Mouse (Mus musculus) gastrocnemius, adult 18-20 months (tissue): Measurements from ENCODE around the gene Dcp1b. TPM values are rescaled to one million over a fixed set of nuclear protein-coding genes. Genes with fewer than 3 reads are reported as not detected.

Experiments
- DNase-seq: peaks from one replicate; pipeline ENCODE4 v3.0.0; 2021; ENCODE audit warnings: low spot score
- long read RNA-seq, 2 experiments: library from polyadenylated mRNA; stranded (forward); transcript quantifications; one replicate each; pipeline ENCODE4 v2.0.0; 2021
- total RNA-seq, 2 experiments: library from RNA; stranded (reverse); gene quantifications; 2 replicates each; pipeline ENCODE4 v1.2.3; 2021

The Dcp1b gene
- total RNA-seq: 1 to 10 TPM; 4.3 to 4.6 TPM
- long read RNA-seq, experiment 1, partial matches to known transcripts: 0 of 5 reads
- long read RNA-seq, experiment 1, other reads (novel, unspliced or antisense): 3 of 5 reads
- long read RNA-seq, experiment 2, partial matches to known transcripts: 0 of 2 reads
- long read RNA-seq, experiment 2, other reads (novel, unspliced or antisense): 0 of 2 reads

DNA sequence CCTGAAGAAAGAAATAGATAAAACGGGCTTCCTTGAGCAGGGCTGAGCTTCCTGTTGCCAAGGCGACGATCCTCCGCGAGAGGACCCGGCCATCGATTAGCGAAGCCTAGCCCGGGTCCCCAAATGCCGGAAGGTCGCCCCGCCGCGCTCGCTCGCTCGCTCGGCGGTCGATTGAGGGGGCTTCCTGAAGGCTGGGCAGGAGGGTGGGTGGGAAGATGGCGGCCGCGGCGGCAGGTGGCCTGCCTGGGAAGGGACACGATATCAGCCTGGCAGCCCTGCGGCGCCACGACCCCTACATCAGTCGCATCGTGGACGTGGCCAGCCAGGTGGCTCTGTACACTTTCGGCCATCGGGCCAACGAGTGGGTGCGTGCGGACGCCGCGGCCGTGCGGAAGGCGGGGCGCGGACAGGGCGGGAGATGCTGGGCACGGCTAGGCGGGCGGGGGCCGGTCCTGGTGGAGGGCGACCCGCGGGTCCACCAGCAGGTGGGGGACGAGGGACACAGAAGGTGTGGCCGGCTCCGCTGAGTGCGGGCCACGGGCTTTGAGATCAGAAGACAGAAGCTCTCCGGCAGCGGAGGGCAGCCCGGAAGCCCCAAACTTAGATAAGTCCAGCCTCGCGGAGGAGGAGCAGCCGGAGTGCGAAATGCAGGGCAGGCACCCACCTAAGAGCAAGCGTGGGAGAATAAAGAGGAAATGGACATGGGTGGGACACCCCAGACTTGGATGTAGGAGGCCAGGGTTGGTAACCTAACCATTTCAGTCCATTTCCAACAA is at the start of gene Dcp1b:
TSS of gene Dcp1b (plus strand) at position 176 of the 776 bp plus-strand sequence.
- DNase-seq: peak; percentile 82

GRCm38 (mm10) chr6:119126991-119127390 is 48.1 kb upstream of the Dcp1b start:
- no peak for DNase-seq

DNA sequence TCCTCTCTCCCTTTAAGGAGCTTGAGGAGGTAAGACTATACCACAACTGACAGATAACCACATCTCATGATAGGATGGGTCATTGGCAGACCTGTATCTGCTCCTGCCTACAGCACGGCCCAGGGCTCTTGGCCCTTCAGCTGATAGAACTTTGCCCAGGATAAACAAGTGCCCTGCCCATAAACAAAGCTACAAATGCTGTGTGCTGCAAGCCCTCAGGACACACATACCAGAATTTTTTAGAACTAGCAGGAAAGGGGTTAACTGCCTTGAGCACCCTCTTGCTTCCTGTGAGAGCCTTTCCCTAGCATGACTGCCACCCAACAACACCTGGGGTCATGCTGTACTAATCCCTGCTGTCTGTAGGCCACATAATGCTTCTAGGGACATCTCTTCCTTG is 47.0 kb upstream of the Dcp1b start:
- no peak for DNase-seq

DNA sequence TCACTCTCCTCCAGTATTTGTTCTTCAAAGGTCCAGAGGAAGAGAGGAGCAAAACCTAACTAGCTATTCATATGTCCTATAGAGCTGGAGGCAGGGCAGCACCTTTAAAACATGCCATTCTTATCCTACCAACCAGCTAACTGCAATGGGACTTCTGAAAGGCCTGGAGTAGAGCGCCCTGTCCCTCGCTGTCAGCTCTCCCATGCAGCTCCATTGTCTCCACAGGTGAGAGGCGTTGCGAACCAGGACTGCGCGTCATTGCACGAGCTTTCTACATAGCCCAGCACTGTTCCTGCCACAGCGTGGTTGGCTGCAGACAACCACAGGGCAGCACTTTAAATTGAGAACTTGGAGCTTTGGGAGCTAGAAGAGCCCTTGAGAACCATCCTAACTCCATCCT is 46.5 kb upstream of the Dcp1b start:
- DNase-seq: no peak

- peak; percentile 29 for DNase-seq
Measured at GRCm38 (mm10) chr6:119129664-119130063, 45.4 kb upstream of the Dcp1b start.

DNA sequence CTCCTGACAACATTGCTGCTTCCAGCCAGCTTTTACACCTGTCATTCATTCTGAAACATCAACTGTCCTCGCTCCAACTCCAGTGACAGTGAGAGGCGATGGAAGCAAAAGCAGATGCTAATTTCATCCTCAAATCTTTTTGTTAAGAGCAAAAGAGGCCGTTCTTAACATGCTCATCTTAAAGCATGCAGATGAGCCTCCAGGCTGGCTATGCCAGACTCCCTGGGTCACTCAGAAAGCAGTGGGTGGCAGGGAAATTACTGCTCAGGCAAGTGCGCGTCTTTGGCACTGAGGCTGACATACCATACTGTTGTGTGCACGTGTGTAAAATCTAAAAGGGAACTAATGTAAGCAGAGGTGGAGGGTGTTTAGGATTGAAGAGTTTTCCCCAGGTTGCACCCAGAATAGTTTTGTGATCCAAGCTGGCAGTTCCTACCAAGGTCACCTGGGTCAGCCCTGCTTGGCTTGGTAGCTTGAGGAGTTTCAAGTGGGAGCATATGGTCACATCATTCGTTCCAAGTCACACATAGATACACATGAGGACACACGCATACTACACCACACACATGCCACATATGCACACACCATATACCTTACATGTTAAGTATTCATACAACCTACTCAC is 42.8 kb upstream of the Dcp1b start:
- DNase-seq: no peak

GRCm38 (mm10) chr6:119132863-119133262 is 42.2 kb upstream of the Dcp1b start:
- no peak for DNase-seq

DNA sequence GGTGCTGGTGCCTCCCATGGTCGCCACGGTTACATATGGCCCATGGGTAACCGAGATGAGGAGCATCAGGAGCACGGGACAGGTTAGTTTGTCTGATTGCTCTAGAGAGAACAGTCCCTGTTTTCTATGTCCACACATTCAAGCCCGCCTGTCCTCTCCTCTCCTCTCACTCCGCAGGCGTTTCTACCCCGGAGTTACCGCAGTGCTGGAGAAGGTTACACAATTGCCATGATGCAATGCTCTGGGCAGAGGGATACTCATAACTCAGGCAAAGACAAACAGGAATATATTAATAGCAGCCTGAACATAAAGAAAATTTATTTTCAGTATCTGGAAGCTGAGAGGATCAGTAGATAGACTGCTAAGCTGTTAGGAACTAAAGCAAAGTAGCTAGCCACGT is 37.3 kb upstream of the Dcp1b start:
- DNase-seq: no peak

- DNase-seq: no peak
Measured at GRCm38 (mm10) chr6:119139561-119139960, 35.5 kb upstream of the Dcp1b start.

DNA sequence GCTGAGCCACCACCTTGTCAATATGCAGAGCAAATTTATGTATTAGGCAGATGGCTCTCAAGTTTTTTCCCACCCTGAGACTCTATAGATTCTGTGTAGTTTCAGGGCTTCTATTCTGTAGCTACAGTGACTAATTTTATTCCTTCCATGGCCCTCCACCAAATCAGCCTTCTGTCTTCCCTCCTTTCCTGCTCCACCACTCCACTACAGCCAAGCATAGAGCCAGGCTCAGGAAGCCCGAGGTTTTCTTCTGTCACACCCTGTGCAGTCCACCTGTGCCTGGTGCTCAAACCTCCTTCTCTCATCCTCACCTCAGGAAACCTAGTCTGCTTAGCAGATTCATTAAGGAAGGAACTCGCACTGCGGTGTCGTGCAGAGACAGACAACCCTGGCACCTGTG is 29.9 kb upstream of the Dcp1b start:
- no peak for DNase-seq

DNA sequence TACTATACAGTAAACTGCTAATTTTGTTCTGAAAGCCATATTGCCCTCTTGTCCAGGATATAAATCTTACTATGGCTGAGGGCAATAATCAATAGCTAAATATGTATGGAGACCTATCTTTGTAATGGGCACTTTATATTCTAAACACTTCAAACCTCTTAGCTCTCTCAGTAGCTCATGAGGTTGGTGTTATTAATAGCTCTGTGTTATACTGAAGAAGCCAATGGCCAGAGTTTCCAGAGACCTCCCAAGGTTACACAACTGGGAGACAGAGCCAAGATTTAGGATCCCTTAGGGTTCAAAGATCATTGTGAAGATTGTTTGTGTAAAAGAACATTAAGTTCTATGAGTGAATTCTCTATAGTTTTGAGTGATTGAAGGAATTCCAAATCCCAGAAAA is 9.4 kb upstream of the Dcp1b start:
- DNase-seq: no peak

DNA sequence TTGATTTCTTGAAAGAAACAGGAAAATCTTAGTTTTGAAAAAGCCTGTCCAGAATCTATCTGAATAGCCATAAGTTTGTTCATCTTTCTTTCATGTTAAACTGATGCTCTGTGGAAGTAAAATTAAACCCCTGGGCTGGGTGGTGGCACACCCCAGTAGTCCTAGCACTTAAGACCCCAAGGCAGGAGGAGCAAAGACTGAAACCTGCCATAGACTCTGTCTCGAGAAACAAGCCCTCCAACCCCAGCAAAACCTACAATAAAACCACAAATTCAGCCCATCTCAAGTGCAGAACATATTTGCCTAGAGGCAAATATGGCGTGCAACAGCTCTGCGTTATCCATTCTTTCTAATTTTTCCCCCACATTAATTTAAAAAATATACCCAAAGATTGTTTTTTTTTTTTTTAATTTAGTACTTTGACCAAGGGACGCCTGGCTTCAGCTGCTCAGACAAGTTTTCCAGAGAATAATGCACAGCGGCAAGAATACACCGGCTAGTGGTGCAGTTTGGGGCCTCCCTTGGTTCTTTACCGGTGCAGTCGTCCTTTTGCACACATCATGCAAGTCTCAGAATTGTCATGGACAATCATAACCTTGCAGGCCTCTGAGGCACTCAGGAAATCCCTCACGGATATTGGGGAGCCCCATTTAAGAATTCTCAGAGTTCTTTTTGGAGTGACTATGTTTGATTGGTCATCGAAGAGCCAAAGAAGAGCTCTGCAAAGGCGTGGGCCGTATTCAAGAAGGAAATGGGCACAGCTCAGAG is 562 bp upstream of the Dcp1b start:
- no peak for DNase-seq

- DNase-seq: no peak
Measured at GRCm38 (mm10) chr6:119176103-119176502, 1.1 kb downstream of the Dcp1b start.

- DNase-seq: no peak
Measured at GRCm38 (mm10) chr6:119177101-119177500, 2.0 kb downstream of the Dcp1b start.

GRCm38 (mm10) chr6:119180188-119180587 is 5.1 kb downstream of the Dcp1b start:
- no peak for DNase-seq

GRCm38 (mm10) chr6:119182211-119182610 is 7.2 kb downstream of the Dcp1b start:
- DNase-seq: no peak

DNA sequence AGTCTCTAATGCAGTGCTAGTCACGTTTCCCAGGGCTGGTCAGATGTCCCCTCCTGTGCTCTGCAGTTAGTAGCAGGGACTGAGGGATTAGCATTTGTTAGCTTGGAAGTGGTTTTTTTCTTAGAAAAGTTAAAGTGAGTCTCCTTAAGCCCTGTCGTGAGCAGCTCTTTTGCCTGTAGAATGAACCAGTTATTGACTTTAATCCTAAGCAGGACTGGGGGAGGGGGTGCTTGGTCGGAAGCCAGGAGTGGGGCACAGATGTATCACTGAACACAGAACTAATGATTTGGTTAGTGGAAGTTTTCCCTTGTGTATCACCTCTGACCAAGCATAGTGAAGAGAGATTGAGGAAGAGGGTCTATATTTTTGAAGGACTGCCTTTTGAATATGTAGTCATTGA is 8.7 kb downstream of the Dcp1b start:
- no peak for DNase-seq

GRCm38 (mm10) chr6:119186658-119187057 is 11.6 kb downstream of the Dcp1b start:
- DNase-seq: no peak

- no peak for DNase-seq
Measured at GRCm38 (mm10) chr6:119187631-119188030, 12.6 kb downstream of the Dcp1b start.

- no peak for DNase-seq
Measured at GRCm38 (mm10) chr6:119191478-119191877, 16.4 kb downstream of the Dcp1b start.

GRCm38 (mm10) chr6:119193571-119194154 is 18.6 kb downstream of the Dcp1b start:
- no peak for DNase-seq

DNA sequence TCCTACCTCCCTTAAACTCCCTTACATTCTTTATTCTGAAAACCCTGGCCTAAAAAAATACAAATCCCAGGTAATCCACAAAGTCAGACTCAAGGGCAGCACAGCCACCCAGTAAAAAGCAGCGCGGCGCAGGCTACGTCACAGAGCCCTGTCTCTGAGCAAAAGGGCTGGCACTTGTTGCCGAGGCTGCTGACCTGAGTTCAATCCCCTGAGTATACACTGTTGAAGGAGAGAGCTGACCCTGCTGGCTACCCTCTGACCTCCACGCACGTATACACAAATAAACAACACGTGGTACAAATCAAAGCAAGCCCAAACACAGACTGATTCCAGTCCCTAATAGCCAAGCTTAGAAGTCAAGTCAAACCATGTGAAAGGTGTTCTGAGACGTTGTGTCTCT is 19.1 kb downstream of the Dcp1b start:
- DNase-seq: no peak
